Mouse (Mus musculus): Measurements from ENCODE around the gene Col24a1. TPM values are rescaled to one million over a fixed set of nuclear protein-coding genes. Genes with fewer than 3 reads are reported as not detected.

Col24a1 gene
- polyA plus RNA-seq, 1 experiment = 11.9 TPM

GRCm38 (mm10) chr3:145522311-145522710 is 230.0 kb downstream of the Col24a1 start:
- H3K4me3 ChIP-seq (ENCODE audit: insufficient read depth, low read length) = no peak overlapping the region
- H3K4me1 ChIP-seq (ENCODE audit: control insufficient read depth, insufficient read depth, low read length) = peaks cover 8% of the 10 kb centered on the region
- TF ChIP-seq CTCF (IDR thresholded peaks at IDR 0.05; ENCODE audit: borderline replicate concordance, insufficient read depth, low read length) = no peak
- peak overlapping the region; percentile 61; the same call in 1 of the 2 replicates for H3K27ac ChIP-seq (ENCODE audit: insufficient read depth, low read length)

DNA sequence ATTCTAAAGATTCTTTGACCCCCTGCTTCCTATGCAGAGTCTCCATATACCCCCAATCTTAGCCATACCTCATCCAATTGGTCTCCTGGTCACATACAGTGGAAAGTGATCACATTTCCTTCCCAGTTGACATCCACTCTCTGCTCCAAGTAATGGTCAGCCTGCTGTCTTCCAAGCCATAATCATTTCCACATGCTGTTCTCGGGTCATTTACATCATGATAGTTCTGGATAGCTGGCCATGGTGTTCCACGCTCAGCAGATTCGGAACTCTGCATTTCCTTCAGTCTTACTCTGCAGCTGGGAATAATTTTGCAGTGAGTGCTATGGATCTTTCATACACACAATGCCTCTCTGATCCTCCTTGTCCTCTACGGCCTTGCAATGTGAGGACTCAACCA is 233.0 kb downstream of the Col24a1 start:
- Histone ChIP-seq H3K4me3 (ENCODE audit: insufficient read depth, low read length) (no peak overlapping the region), H3K4me1 (ENCODE audit: control insufficient read depth, insufficient read depth, low read length) (peaks cover 8% of the 10 kb centered on the region), H3K27ac (ENCODE audit: insufficient read depth, low read length) (no peak overlapping the region)
- TF ChIP-seq POLR2A (IDR thresholded peaks at IDR 0.05; ENCODE audit: low read depth, low read length) (no peak), CTCF (IDR thresholded peaks at IDR 0.05; ENCODE audit: borderline replicate concordance, insufficient read depth, low read length) (no peak)

GRCm38 (mm10) chr3:145537870-145538269 is 245.6 kb downstream of the Col24a1 start:
- TF ChIP-seq POLR2A (IDR thresholded peaks at IDR 0.05; ENCODE audit: low read depth, low read length) = no peak
- no peak for TF ChIP-seq CTCF (IDR thresholded peaks at IDR 0.05; ENCODE audit: borderline replicate concordance, insufficient read depth, low read length)

GRCm38 (mm10) chr3:145548441-145549415 is 256.5 kb downstream of the Col24a1 start:
- Histone ChIP-seq H3K27ac (ENCODE audit: insufficient read depth, low read length) (no peak overlapping the region), H3K4me1 (ENCODE audit: control insufficient read depth, insufficient read depth, low read length) (no peaks in the 10 kb centered on the region), H3K4me3 (ENCODE audit: insufficient read depth, low read length) (no peak overlapping the region)
- no peak for TF ChIP-seq POLR2A (IDR thresholded peaks at IDR 0.05; ENCODE audit: low read depth, low read length)
- TF ChIP-seq CTCF (IDR thresholded peaks at IDR 0.05; ENCODE audit: borderline replicate concordance, insufficient read depth, low read length) = no peak

More at GRCm38 (mm10) chr3:145537870-145538269, 245.6 kb downstream of the Col24a1 start:
- Histone ChIP-seq H3K27ac (ENCODE audit: insufficient read depth, low read length) (no peak overlapping the region), H3K4me1 (ENCODE audit: control insufficient read depth, insufficient read depth, low read length) (no peaks in the 10 kb centered on the region), H3K4me3 (ENCODE audit: insufficient read depth, low read length) (no peak overlapping the region)

DNA sequence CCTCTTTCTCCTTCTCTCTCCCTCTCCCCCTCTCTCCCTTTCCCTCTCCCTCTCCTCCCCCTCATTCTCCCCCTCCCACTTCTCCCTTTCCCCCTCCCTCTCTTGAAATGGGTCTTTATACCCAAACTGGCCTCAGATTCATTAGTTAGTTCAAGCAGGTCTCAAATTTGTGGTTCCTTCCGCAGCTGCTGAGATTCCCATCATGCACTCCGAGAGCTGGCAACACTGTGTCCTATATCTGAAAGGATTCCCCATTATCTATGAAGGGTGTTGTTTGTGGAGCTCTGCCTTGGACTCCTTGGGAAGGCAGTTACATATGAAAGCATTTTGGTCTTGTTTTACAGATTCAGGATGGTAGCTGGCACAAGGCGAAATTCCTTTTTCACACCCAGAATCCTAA is 257.9 kb downstream of the Col24a1 start:
- no peaks in the 10 kb centered on the region for H3K4me1 ChIP-seq (ENCODE audit: control insufficient read depth, insufficient read depth, low read length)
- TF ChIP-seq CTCF (IDR thresholded peaks at IDR 0.05; ENCODE audit: borderline replicate concordance, insufficient read depth, low read length) = no peak
- TF ChIP-seq POLR2A (IDR thresholded peaks at IDR 0.05; ENCODE audit: low read depth, low read length) = no peak

GRCm38 (mm10) chr3:145554388-145554787 is 262.1 kb downstream of the Col24a1 start:
- Histone ChIP-seq H3K4me3 (ENCODE audit: insufficient read depth, low read length) (no peak overlapping the region), H3K4me1 (ENCODE audit: control insufficient read depth, insufficient read depth, low read length) (no peaks in the 10 kb centered on the region), H3K27ac (ENCODE audit: insufficient read depth, low read length) (no peak overlapping the region)
- TF ChIP-seq CTCF (IDR thresholded peaks at IDR 0.05; ENCODE audit: borderline replicate concordance, insufficient read depth, low read length) = no peak
- TF ChIP-seq POLR2A (IDR thresholded peaks at IDR 0.05; ENCODE audit: low read depth, low read length) = no peak

More for the DNA sequence above, 257.9 kb downstream of the Col24a1 start:
- Histone ChIP-seq H3K27ac (ENCODE audit: insufficient read depth, low read length) (no peak overlapping the region), H3K4me3 (ENCODE audit: insufficient read depth, low read length) (no peak overlapping the region)

- TF ChIP-seq POLR2A (IDR thresholded peaks at IDR 0.05; ENCODE audit: low read depth, low read length) (no peak), CTCF (IDR thresholded peaks at IDR 0.05; ENCODE audit: borderline replicate concordance, insufficient read depth, low read length) (no peak)
- Histone ChIP-seq H3K4me1 (ENCODE audit: control insufficient read depth, insufficient read depth, low read length) (no peaks in the 10 kb centered on the region), H3K27ac (ENCODE audit: insufficient read depth, low read length) (no peak overlapping the region), H3K4me3 (ENCODE audit: insufficient read depth, low read length) (no peak overlapping the region)
These were observed 263.9 kb downstream of the Col24a1 start for GRCm38 (mm10) chr3:145556206-145556605.

GRCm38 (mm10) chr3:145559675-145560074 is 267.4 kb downstream of the Col24a1 start:
- H3K27ac ChIP-seq (ENCODE audit: insufficient read depth, low read length) = no peak overlapping the region
- H3K4me3 ChIP-seq (ENCODE audit: insufficient read depth, low read length) = no peak overlapping the region
- TF ChIP-seq CTCF (IDR thresholded peaks at IDR 0.05; ENCODE audit: borderline replicate concordance, insufficient read depth, low read length) = no peak
- H3K4me1 ChIP-seq (ENCODE audit: control insufficient read depth, insufficient read depth, low read length) = no peaks in the 10 kb centered on the region

- no peaks in the 10 kb centered on the region for H3K4me1 ChIP-seq (ENCODE audit: control insufficient read depth, insufficient read depth, low read length)
- H3K27ac ChIP-seq (ENCODE audit: insufficient read depth, low read length) = no peak overlapping the region
- no peak overlapping the region for H3K4me3 ChIP-seq (ENCODE audit: insufficient read depth, low read length)
- TF ChIP-seq POLR2A (IDR thresholded peaks at IDR 0.05; ENCODE audit: low read depth, low read length) (no peak), CTCF (IDR thresholded peaks at IDR 0.05; ENCODE audit: borderline replicate concordance, insufficient read depth, low read length) (no peak)
These were observed 267.8 kb downstream of the Col24a1 start for GRCm38 (mm10) chr3:145560117-145560516.

DNA sequence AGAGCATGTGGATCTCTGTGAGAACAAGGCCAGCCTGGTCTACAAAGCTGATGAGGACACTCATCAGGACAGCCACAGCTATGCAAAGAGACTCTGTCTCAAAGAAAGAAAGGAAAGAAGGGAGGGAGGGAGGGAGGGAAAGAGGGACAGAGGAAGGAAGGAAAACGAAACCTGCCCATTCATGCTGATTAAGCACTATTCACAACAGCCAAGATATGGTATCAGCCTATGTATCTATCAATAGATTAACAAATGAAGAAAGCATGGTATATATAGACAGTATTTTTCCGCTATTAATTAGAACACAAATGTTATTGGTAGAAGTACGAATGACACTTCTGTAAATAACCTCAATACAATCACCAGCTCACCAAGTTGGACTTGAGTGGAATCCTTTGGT is 282.2 kb downstream of the Col24a1 start:
- no peak overlapping the region for H3K4me3 ChIP-seq (ENCODE audit: insufficient read depth, low read length)
- no peaks in the 10 kb centered on the region for H3K4me1 ChIP-seq (ENCODE audit: control insufficient read depth, insufficient read depth, low read length)
- H3K27ac ChIP-seq (ENCODE audit: insufficient read depth, low read length) = no peak overlapping the region
- TF ChIP-seq POLR2A (IDR thresholded peaks at IDR 0.05; ENCODE audit: low read depth, low read length) (no peak), CTCF (IDR thresholded peaks at IDR 0.05; ENCODE audit: borderline replicate concordance, insufficient read depth, low read length) (no peak)
